Mouse (Mus musculus) kidney, embryonic 16.5 days (tissue): Measurements from ENCODE around the gene Kel. TPM values are rescaled to one million over a fixed set of nuclear protein-coding genes. Genes with fewer than 3 reads are reported as not detected.

ENCODE experiments used
- ATAC-seq: fragments of 200-750 bp; cut with Nextera tagmentation; 2 replicates; pipeline ENCODE4 v1.8.0; 2017; ENCODE audit warnings: moderate TSS enrichment; ENCODE audit not compliant: low FRiP score, low TSS enrichment
- H3K27ac ChIP-seq: fragments of 300-500 bp; sonication (generic); 2 replicates; pipeline ENCODE4 v1.5.1; 2014; ENCODE audit warnings: low read length
- H3K27me3 ChIP-seq: fragments of 300-500 bp; sonication (generic); 2 replicates; pipeline ENCODE4 v1.6.1; 2014; ENCODE audit warnings: low read length, control low read depth, mixed read lengths; ENCODE audit not compliant: insufficient read depth
- H3K36me3 ChIP-seq: fragments of 300-500 bp; sonication (generic); 2 replicates; pipeline ENCODE4 v1.6.1; 2014; ENCODE audit warnings: low read length, control low read depth, mixed read lengths; ENCODE audit not compliant: insufficient read depth
- H3K4me1 ChIP-seq: fragments of 300-500 bp; sonication (generic); 2 replicates; pipeline ENCODE4 v1.6.1; 2014; ENCODE audit warnings: low read length, control low read depth, mixed read lengths; ENCODE audit not compliant: insufficient read depth
- H3K4me2 ChIP-seq: fragments of 300-500 bp; sonication (generic); replicated peaks from 2 replicates; pipeline ENCODE4 v1.6.1; 2014; ENCODE audit warnings: low read depth, low read length
- H3K4me3 ChIP-seq: fragments of 300-500 bp; sonication (generic); 2 replicates; pipeline ENCODE4 v1.5.1; 2014; ENCODE audit warnings: mild to moderate bottlenecking, low read length
- H3K9ac ChIP-seq: fragments of 300-500 bp; sonication (generic); replicated peaks from 2 replicates; pipeline ENCODE4 v1.6.1; 2014; ENCODE audit warnings: low read length
- H3K9me3 ChIP-seq: fragments of 300-500 bp; sonication (generic); 2 replicates; pipeline ENCODE4 v1.6.1; 2016; ENCODE audit warnings: low read length, control low read depth
- WGBS: fragments of 180-500 bp; shearing (Covaris S2); extraction: QIAGEN DNeasy Blood & Tissue Kit; methylation state at CpG from one replicate; pipeline ENCODE4 v1.1.7; 2014; 5-methylcytosine and 5-hydroxymethylcytosine counted together
- polyA plus RNA-seq: library from polyadenylated mRNA; unstranded; fragments of >200 nt; fragmentation: Nextera tagmentation; extraction: Ambion mirVana; gene quantifications from 2 replicates; pipeline ENCODE4 v1.2.1, GENCODE M21; 2015

The Kel gene
- polyA plus RNA-seq, 1 experiment from 2014 or later: 3.8 TPM

DNA sequence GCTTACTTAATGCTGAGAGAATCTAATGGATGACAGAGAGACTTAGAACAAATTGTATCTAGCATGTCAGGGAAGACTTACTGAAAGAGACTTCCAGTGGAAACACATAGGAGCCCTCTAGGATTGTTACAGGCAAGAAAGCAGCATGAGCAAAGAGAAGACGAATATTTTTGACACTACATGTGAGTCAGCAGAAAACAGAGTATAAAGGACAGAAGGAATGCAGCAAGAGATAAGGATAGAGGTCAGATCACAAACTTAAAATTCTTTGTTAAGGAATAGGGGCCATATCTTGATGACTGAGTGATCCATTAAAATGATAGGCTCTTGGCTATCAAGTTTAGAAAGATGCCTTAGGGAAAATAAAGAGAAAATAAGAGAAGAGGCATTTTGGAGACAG is 2.9 kb downstream of the Kel start:
- WGBS: 78% methylated on average over 1 of the region's 1 CpGs
- H3K9ac ChIP-seq: no peak overlapping the region

DNA sequence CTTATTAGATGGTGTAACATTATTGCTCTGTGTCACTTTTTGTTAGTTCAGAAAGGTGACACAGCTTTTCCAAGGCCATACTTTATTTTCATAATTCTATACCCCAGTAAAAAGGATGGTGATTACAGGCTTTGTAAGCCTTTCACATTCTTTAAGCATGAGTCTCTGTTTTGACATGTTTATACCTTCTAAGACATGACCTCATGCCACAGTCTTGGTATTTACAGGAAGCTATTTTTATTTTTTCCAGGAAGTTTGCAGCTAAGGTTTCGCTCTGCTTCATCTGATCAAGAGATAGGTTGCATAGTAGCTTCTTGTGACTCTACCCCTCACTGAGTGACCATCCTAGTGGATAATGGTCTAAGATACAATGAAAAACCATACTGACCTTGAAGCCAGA is 9.7 kb downstream of the Kel start:
- H3K4me2 ChIP-seq: no peak overlapping the region
- H3K4me1 ChIP-seq: no peaks in the 10 kb centered on the region
- no peaks in the 10 kb centered on the region for H3K36me3 ChIP-seq
- H3K27ac ChIP-seq: no peak overlapping the region
- no peak for ATAC-seq
- H3K9ac ChIP-seq: no peak overlapping the region
- no peaks in the 10 kb centered on the region for H3K9me3 ChIP-seq
- 77% methylated on average over 1 of the region's 1 CpGs for WGBS
- no peak overlapping the region for H3K4me3 ChIP-seq
- no peaks in the 10 kb centered on the region for H3K27me3 ChIP-seq

More for the DNA sequence above, 2.9 kb downstream of the Kel start:
- no peaks in the 10 kb centered on the region for H3K36me3 ChIP-seq
- no peak overlapping the region for H3K4me2 ChIP-seq
- 0 out of 2 replicates have a peak, but pooled peaks cover 2% of the 10 kb centered on the region for H3K9me3 ChIP-seq
- H3K4me1 ChIP-seq: no peaks in the 10 kb centered on the region
- no peaks in the 10 kb centered on the region for H3K27me3 ChIP-seq
- no peak for ATAC-seq
- no peak overlapping the region for H3K27ac ChIP-seq
- H3K4me3 ChIP-seq: no peak overlapping the region

DNA sequence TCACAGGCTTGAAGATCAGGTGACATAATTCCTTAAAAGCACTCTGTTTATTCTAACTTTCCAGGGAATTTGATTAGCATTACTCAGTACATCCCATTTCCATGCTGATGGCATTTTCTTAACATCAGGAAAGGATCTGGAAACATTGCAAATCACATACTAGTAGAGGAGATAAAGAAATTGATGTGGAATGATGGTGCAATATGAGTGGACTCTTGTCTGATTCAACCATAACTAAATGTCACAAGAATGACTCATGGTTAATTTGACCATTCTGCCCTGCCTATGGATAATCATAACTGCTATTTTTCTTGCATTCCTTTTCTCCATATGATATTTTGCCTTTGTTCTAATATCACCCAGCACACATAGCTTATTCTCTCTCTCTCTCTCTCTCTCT is 11.9 kb downstream of the Kel start:
- Histone ChIP-seq H3K9me3 (no peaks in the 10 kb centered on the region), H3K9ac (no peak overlapping the region), H3K4me1 (no peaks in the 10 kb centered on the region), H3K4me3 (no peak overlapping the region), H3K36me3 (no peaks in the 10 kb centered on the region), H3K4me2 (no peak overlapping the region), H3K27ac (no peak overlapping the region), H3K27me3 (no peaks in the 10 kb centered on the region)
- ATAC-seq: no peak

DNA sequence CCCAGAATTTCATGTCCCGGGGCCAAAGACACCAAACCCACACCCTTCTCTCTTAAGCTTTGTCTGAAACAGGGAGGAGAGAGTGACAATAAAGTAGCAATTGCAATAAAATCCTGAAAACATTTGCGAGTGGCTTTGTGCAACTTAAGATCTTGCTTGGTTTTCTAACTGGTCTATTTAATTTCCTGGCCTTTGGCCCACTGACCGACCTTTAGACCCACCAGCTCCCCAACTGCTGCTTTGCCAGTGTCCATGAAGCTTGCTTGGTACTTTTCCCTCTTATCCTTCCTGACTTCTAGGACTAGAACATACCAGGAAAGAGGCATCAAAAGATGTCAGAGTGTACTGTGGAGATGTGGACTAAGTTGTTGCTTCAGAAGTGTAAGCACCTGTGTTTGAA is 18.5 kb downstream of the Kel start:
- ATAC-seq: no peak
- 66% methylated on average over 3 of the region's 3 CpGs for WGBS
- Histone ChIP-seq H3K9me3 (no peaks in the 10 kb centered on the region), H3K4me1 (no peaks in the 10 kb centered on the region), H3K36me3 (no peaks in the 10 kb centered on the region), H3K27me3 (no peaks in the 10 kb centered on the region), H3K27ac (no peak overlapping the region), H3K9ac (no peak overlapping the region), H3K4me2 (no peak overlapping the region), H3K4me3 (no peak overlapping the region)

DNA sequence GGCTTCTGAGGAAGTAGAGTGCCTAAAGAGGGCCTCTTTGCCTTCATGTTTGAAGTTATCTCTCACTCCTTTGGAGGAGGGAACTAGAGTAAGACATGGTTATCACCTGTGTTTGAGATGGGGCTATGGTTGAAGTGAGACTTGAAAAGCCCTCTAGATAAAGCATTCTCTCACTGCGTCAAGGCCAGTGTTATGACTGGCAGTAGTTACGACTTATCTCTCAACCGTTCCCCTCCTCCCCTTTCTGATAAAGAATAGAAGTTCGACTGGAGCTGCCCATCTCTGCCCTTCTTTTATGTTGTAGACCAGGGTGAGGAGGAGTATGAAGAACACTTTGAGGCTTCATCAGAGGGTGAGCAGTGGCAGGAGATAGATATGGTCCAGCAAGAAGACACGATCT is 19.2 kb downstream of the Kel start:
- Histone ChIP-seq H3K27me3 (no peaks in the 10 kb centered on the region), H3K4me1 (no peaks in the 10 kb centered on the region), H3K9ac (no peak overlapping the region), H3K4me2 (no peak overlapping the region), H3K9me3 (no peaks in the 10 kb centered on the region), H3K36me3 (no peaks in the 10 kb centered on the region), H3K27ac (no peak overlapping the region), H3K4me3 (no peak overlapping the region)
- WGBS: 80% methylated on average over 5 of the region's 5 CpGs
- ATAC-seq: no peak

DNA sequence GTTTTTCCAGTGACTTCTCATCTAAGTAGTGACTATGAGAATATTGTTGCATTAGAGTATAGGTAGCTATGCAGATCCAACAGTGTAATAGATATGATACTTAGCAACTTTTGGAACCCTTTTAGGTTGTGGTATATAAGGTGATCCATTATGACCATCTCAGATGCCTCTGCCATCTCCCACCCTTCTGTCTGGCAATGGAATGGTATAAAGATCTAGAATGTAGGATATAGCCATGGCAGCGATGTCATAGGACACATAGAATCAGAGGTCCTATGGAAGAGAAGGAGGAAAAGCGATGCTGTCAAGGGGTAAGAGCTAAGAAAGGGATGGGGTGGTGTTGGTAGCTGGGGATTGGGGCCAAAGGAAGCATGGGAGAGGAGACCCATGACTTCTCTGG is 20.0 kb downstream of the Kel start, which contains the start of gene Llcfc1:
Llcfc1 (plus strand) TSS at position 301 of the 400 bp plus-strand sequence.
- Histone ChIP-seq H3K27me3 (no peaks in the 10 kb centered on the region), H3K4me1 (no peaks in the 10 kb centered on the region), H3K9me3 (no peaks in the 10 kb centered on the region), H3K4me2 (no peak within 1 kb of the TSS), H3K4me3 (no peak within 1 kb of the TSS), H3K9ac (no peak within 1 kb of the TSS), H3K36me3 (no peaks in the 10 kb centered on the region), H3K27ac (no peak within 1 kb of the TSS)
- 80% methylated on average over 2 of the region's 2 CpGs for WGBS
- ATAC-seq: no peak

DNA sequence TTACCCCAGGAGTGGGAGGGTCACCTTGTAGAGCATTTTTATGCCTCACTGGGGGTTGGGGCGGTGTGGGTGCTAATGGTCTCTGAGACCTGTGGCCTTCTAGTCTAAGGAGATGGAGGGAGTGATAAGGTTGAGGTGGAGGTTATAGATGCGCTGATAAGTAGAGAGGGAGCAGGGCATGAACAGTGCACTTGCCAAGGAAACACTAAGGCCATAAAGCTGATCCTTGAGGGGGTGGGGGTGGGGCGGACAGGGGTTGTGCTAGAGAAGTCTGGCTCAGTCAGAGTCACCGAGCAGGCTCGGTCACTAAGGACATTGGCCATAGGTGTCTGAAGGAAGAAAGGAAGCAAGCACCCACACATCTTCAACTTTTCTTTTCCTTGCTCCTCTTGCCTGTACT is 22.5 kb downstream of the Kel start:
- Histone ChIP-seq H3K4me3 (no peak overlapping the region), H3K27me3 (no peaks in the 10 kb centered on the region), H3K4me2 (no peak overlapping the region), H3K27ac (no peak overlapping the region), H3K9ac (no peak overlapping the region), H3K4me1 (no peaks in the 10 kb centered on the region), H3K9me3 (no peaks in the 10 kb centered on the region), H3K36me3 (no peaks in the 10 kb centered on the region)
- WGBS: 60% methylated on average over 5 of the region's 5 CpGs
- ATAC-seq: peak; percentile 51

DNA sequence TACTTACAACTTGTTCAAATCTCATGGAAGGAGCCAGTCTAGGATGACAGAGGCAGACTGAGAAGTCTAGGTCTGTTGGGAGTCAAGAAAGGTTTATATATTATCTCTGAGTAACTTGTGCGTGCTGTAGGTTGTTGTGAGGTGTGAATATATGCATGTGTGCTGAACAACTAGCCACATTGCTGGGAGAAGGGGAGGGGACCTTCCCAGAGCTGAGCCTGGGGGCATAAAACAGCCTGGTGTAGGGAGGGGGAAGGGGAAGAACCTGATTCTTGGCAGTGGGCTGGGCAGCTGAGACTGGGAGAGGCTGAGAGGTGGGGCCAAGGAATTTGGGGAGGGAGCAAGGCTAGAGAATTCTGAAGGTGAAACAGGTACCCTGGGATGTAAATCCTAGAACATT is 23.5 kb downstream of the Kel start, which contains the start of gene Trpv5:
Trpv5 (minus strand) TSS at position 101 of the 400 bp plus-strand sequence.
- WGBS: 56% methylated on average over 1 of the region's 1 CpGs
- Histone ChIP-seq H3K4me2 (no peak within 1 kb of the TSS), H3K4me3 (no peak within 1 kb of the TSS), H3K4me1 (no peaks in the 10 kb centered on the region), H3K27me3 (no peaks in the 10 kb centered on the region), H3K9me3 (no peaks in the 10 kb centered on the region), H3K36me3 (no peaks in the 10 kb centered on the region), H3K27ac (peak within 1 kb of the TSS; percentile 32; the same call in 1 of the 2 replicates), H3K9ac (no peak within 1 kb of the TSS)
- no peak; the same call in 1 of the 2 replicates for ATAC-seq

DNA sequence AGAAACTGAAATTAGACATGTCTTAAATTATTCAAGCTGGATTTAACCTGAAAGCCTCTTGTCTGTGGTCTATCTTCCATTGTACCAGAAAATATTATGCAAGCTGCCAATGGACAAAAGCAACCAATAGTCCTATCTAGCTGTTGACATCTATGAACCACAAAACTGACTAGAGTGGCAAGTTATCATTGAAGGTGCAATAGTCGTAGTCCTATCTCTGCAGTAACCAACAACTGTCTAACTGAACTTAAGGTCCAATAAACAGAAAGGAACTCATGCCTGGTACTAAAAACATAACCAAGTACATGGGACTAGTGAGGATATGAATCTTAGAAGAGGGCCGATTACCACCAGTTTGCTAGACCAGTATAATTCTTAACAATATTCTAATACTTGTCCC is 27.6 kb downstream of the Kel start:
- H3K4me3 ChIP-seq: no peak overlapping the region
- H3K9me3 ChIP-seq: no peaks in the 10 kb centered on the region
- H3K27me3 ChIP-seq: no peaks in the 10 kb centered on the region
- H3K4me1 ChIP-seq: no peaks in the 10 kb centered on the region
- WGBS: 96% methylated on average over 2 of the region's 2 CpGs
- no peak overlapping the region for H3K4me2 ChIP-seq
- no peak overlapping the region for H3K9ac ChIP-seq
- ATAC-seq: no peak
- no peak overlapping the region for H3K27ac ChIP-seq
- H3K36me3 ChIP-seq: no peaks in the 10 kb centered on the region

DNA sequence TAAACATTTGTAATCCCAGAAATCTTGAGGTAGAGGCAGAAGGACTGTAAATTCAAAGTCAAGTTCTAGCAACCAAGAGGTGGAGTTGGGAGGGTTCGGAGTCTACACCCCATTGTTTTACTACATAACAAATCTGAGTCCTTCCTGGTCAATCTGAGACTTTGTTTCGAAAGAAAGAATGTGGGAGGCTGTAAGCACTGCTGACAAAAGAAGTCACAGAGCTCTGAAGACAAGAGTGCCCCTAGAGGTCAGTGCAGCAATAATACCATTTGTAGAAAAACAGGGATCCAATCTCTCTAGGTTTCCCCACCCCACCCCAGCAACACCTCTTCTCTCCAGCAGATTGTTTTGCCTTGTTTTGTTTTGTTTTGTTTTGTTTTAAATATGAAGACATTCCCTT is 41.8 kb downstream of the Kel start:
- no peak overlapping the region for H3K4me3 ChIP-seq
- H3K9me3 ChIP-seq: no peaks in the 10 kb centered on the region
- 34% methylated on average over 2 of the region's 2 CpGs for WGBS
- H3K9ac ChIP-seq: no peak overlapping the region
- H3K36me3 ChIP-seq: no peaks in the 10 kb centered on the region
- H3K4me1 ChIP-seq: no peaks in the 10 kb centered on the region
- no peak overlapping the region for H3K4me2 ChIP-seq
- no peaks in the 10 kb centered on the region for H3K27me3 ChIP-seq
- ATAC-seq: no peak
- H3K27ac ChIP-seq: no peak overlapping the region
